Mouse (Mus musculus): Measurements from ENCODE around the gene Adarb2.

Adarb2 gene

GRCm38 (mm10) chr13:8202681-8203476 is at the start of gene Adarb2:
Gene Adarb2 (plus strand): TSS chr13:8202866.
- DNase-seq (ENCODE audit: low spot score): no peak

GRCm38 (mm10) chr13:8173800-8174199 is 28.9 kb upstream of the Adarb2 start:
- DNase-seq (ENCODE audit: low spot score): no peak

GRCm38 (mm10) chr13:8191977-8192376 is 10.7 kb upstream of the Adarb2 start:
- DNase-seq (ENCODE audit: low spot score): no peak

GRCm38 (mm10) chr13:8199186-8199880 is 3.3 kb upstream of the Adarb2 start:
- DNase-seq (ENCODE audit: low spot score): no peak

- no peak for DNase-seq (ENCODE audit: low spot score)
Observed at GRCm38 (mm10) chr13:8203477-8203813, 779 bp downstream of the Adarb2 start.

- no peak for DNase-seq (ENCODE audit: low spot score)
Observed at GRCm38 (mm10) chr13:8207337-8207736, 4.7 kb downstream of the Adarb2 start.

- no peak for DNase-seq (ENCODE audit: low spot score)
Observed at GRCm38 (mm10) chr13:8210776-8211175, 8.1 kb downstream of the Adarb2 start.

GRCm38 (mm10) chr13:8238871-8239270 is 36.2 kb downstream of the Adarb2 start:
- DNase-seq (ENCODE audit: low spot score): no peak

GRCm38 (mm10) chr13:8248016-8248667 is 45.5 kb downstream of the Adarb2 start:
- DNase-seq (ENCODE audit: low spot score): no peak

GRCm38 (mm10) chr13:8272158-8272945 is 69.7 kb downstream of the Adarb2 start:
- DNase-seq (ENCODE audit: low spot score): no peak

GRCm38 (mm10) chr13:8283116-8283515 is 80.5 kb downstream of the Adarb2 start:
- DNase-seq (ENCODE audit: low spot score): no peak

- no peak for DNase-seq (ENCODE audit: low spot score)
Observed at GRCm38 (mm10) chr13:8316347-8317141, 113.9 kb downstream of the Adarb2 start.

GRCm38 (mm10) chr13:8333589-8334455 is 131.2 kb downstream of the Adarb2 start:
- no peak for DNase-seq (ENCODE audit: low spot score)

- no peak for DNase-seq (ENCODE audit: low spot score)
Observed at GRCm38 (mm10) chr13:8334580-8334979, 131.9 kb downstream of the Adarb2 start.

- DNase-seq (ENCODE audit: low spot score): no peak
Observed at GRCm38 (mm10) chr13:8341086-8341807, 138.6 kb downstream of the Adarb2 start.

- DNase-seq (ENCODE audit: low spot score): no peak
Observed at GRCm38 (mm10) chr13:8347147-8347546, 144.5 kb downstream of the Adarb2 start.

GRCm38 (mm10) chr13:8352341-8352740 is 149.7 kb downstream of the Adarb2 start:
- no peak for DNase-seq (ENCODE audit: low spot score)

GRCm38 (mm10) chr13:8352952-8353351 is 150.3 kb downstream of the Adarb2 start:
- DNase-seq (ENCODE audit: low spot score): no peak

GRCm38 (mm10) chr13:8365523-8365922 is 162.9 kb downstream of the Adarb2 start:
- DNase-seq (ENCODE audit: low spot score): no peak

- DNase-seq (ENCODE audit: low spot score): no peak
Observed at GRCm38 (mm10) chr13:8366087-8366486, 163.4 kb downstream of the Adarb2 start.

Measured in c-Kit-positive CD71-positive TER-119-positive erythroid progenitor cells, embryonic 14.5 days (primary cell).